Mouse (Mus musculus) ES-E14 (cell line): ENCODE data around the gene Rhoj.

Experiments used
- CHD2 ChIP-seq: IDR thresholded peaks from 2 replicates; pipeline ENCODE4 v1.6.1; 2014; ENCODE audit warnings: mild to moderate bottlenecking, low read depth, low read length, inconsistent platforms
- HCFC1 ChIP-seq: IDR thresholded peaks from 2 replicates; pipeline ENCODE4 v1.6.1; 2012; ENCODE audit warnings: low read length, inconsistent platforms, borderline replicate concordance; ENCODE audit not compliant: insufficient read depth
- MAFK ChIP-seq: IDR thresholded peaks from 2 replicates; pipeline ENCODE4 v1.6.1; 2014; ENCODE audit warnings: mild to moderate bottlenecking, low read depth, low read length, inconsistent platforms; ENCODE audit not compliant: insufficient read depth
- ZC3H11A ChIP-seq: IDR thresholded peaks from 2 replicates; pipeline ENCODE4 v1.6.1; 2012; ENCODE audit warnings: low read depth, mild to moderate bottlenecking, inconsistent platforms, low read length, borderline replicate concordance
- ZNF384 ChIP-seq: IDR thresholded peaks from 2 replicates; pipeline ENCODE4 v1.6.1; 2012; ENCODE audit warnings: low read depth, low read length, inconsistent platforms

GRCm38 (mm10) chr12:75449475-75449966 lies 141.4 kb downstream of the Rhoj start:
- TF ChIP-seq MAFK (no peak), ZC3H11A (no peak), HCFC1 (no peak), ZNF384 (no peak), CHD2 (no peak)
